Mouse (Mus musculus): ENCODE results near the gene Faf1. TPM values are rescaled to one million over a fixed set of nuclear protein-coding genes. Genes with fewer than 3 reads are reported as not detected.

The Faf1 gene
- polyA plus RNA-seq, 1 experiment from 2014 or later, result 33.9 TPM

DNA sequence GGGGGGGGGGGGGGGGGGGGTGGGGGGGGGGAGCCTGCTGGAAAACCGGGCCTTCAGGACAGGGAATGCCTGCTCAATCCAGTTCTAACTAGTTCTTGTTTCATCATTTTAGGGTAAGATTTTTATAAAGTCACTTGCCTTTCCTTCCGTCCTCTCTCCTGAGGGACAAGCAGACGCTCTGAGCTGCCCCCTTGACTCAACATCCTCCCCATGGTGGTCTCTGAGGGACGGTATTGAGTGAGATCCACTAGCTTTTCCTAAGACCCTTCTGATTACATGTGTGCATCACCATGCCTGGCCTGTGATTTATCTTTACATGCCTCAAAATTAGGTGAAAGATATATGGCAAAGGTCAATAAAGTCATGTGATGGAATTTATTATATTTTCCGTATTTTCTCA, 312.0 kb downstream of the Faf1 start:
- Histone ChIP-seq H3K4me1 (ENCODE audit: control insufficient read depth, insufficient read depth, low read length) (peaks cover 9% of the 10 kb centered on the region; the same call in 1 of the 2 replicates), H3K36me3 (ENCODE audit: control insufficient read depth, insufficient read depth, low read length) (no peaks in the 10 kb centered on the region), H3K4me3 (ENCODE audit: low read depth, low read length) (no peak overlapping the region), H3K9me3 (ENCODE audit: control insufficient read depth, low read length) (no peaks in the 10 kb centered on the region), H3K9ac (ENCODE audit: low read length) (no peak overlapping the region), H3K27ac (replicated peaks; ENCODE audit: low read depth, low read length) (no peak overlapping the region), H3K27me3 (ENCODE audit: control insufficient read depth, insufficient read depth, low read length) (peaks cover 64% of the 10 kb centered on the region), H3K4me2 (ENCODE audit: low read depth, severe bottlenecking) (no peak overlapping the region)
- ATAC-seq (ENCODE audit: insufficient number of reproducible peaks, low FRiP score, low TSS enrichment, low read depth) (no peak), DNase-seq (ENCODE audit: low spot score) (peak; percentile 18)
- WGBS, result 9% methylated on average over 4 of the region's 5 CpGs

DNA sequence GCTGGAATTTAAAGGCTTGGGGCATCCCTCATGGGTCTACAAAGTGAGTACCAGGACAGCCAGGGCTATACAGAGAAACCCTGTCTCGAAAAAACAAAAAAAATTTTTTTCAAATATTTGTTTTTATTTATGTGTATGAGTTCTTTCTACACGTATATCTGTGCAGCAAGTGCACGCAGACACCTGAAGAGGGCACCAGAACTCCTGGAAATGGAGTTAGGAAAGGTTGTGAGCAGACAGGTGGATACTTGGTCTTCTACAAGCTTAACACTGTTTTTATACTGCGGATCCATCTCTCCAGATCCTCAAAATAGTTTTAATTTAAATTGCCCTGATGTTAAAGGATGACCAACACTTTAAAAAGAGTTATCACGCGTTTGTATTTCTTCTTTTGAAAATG, 312.8 kb downstream of the Faf1 start:
- Histone ChIP-seq H3K27ac (replicated peaks; ENCODE audit: low read depth, low read length) (no peak overlapping the region), H3K27me3 (ENCODE audit: control insufficient read depth, insufficient read depth, low read length) (peaks cover 57% of the 10 kb centered on the region), H3K9me3 (ENCODE audit: control insufficient read depth, low read length) (no peaks in the 10 kb centered on the region), H3K4me2 (ENCODE audit: low read depth, severe bottlenecking) (no peak overlapping the region), H3K36me3 (ENCODE audit: control insufficient read depth, insufficient read depth, low read length) (no peaks in the 10 kb centered on the region), H3K9ac (ENCODE audit: low read length) (no peak overlapping the region), H3K4me3 (ENCODE audit: low read depth, low read length) (no peak overlapping the region), H3K4me1 (ENCODE audit: control insufficient read depth, insufficient read depth, low read length) (0 out of 2 replicates have a peak, but pooled peaks cover 2% of the 10 kb centered on the region)
- WGBS, result 39% methylated on average over 6 of the region's 6 CpGs
- ATAC-seq (ENCODE audit: insufficient number of reproducible peaks, low FRiP score, low TSS enrichment, low read depth) (no peak), DNase-seq (ENCODE audit: low spot score) (peak; percentile 20)

DNA sequence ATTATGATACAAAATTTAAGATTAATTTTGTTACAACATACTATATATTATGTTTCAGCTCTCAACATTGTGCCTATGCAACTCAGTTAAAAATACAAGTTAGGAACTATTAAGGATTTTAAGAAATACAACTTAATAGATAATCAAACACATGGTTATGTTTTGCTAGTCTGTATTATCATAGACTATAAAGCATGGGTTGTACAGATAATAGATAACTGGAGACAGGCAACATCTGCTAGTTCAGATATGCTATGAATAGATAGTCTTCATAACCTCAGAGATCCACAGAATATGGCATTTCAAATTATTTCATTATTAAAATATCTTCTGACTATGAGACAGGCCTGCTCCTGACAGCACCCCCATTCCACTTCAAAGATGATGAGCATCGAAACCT, 329.7 kb downstream of the Faf1 start:
- H3K4me3 ChIP-seq (ENCODE audit: low read depth, low read length), result no peak overlapping the region
- no peaks in the 10 kb centered on the region for H3K4me1 ChIP-seq (ENCODE audit: control insufficient read depth, insufficient read depth, low read length)
- no peak overlapping the region for H3K9ac ChIP-seq (ENCODE audit: low read length)
- H3K36me3 ChIP-seq (ENCODE audit: control insufficient read depth, insufficient read depth, low read length), result no peaks in the 10 kb centered on the region
- no peaks in the 10 kb centered on the region for H3K27me3 ChIP-seq (ENCODE audit: control insufficient read depth, insufficient read depth, low read length)
- DNase-seq (ENCODE audit: low spot score) (no peak), ATAC-seq (ENCODE audit: insufficient number of reproducible peaks, low FRiP score, low TSS enrichment, low read depth) (no peak)
- WGBS, result 97% methylated on average over 1 of the region's 1 CpGs
- H3K9me3 ChIP-seq (ENCODE audit: control insufficient read depth, low read length), result no peaks in the 10 kb centered on the region
- H3K4me2 ChIP-seq (ENCODE audit: low read depth, severe bottlenecking), result no peak overlapping the region
- no peak overlapping the region for H3K27ac ChIP-seq (replicated peaks; ENCODE audit: low read depth, low read length)

Other genes starting within 250 kb of the Faf1 start
- 36.1 and 36.9 TPM in 2 replicates for gene Rnf11, start 191.9 kb upstream of the Faf1 start, polyA plus RNA-seq (2014; fragmentation: Nextera tagmentation; extraction: Ambion mirVana)
- not detected in 2 replicates for gene 4930522H14Rik, start 145.3 kb upstream of the Faf1 start, polyA plus RNA-seq (2014; fragmentation: Nextera tagmentation; extraction: Ambion mirVana)
- 1.4 and 2.0 TPM in 2 replicates for gene Cdkn2c, start 9.4 kb upstream of the Faf1 start, polyA plus RNA-seq (2014; fragmentation: Nextera tagmentation; extraction: Ambion mirVana)